Mouse (Mus musculus): ENCODE data around the gene Pth2r.

The Pth2r gene

GRCm38 (mm10) chr1:65281756-65282155 lies at the start of gene Pth2r:
TSS of gene Pth2r (plus strand) at chr1:65282056.
- DNase-seq (ENCODE audit: low spot score), result no peak

- no peak for DNase-seq (ENCODE audit: low spot score)
Measured at GRCm38 (mm10) chr1:65237712-65238111, 44.1 kb upstream of the Pth2r start.

GRCm38 (mm10) chr1:65245637-65246036 lies 36.2 kb upstream of the Pth2r start:
- no peak for DNase-seq (ENCODE audit: low spot score)

- DNase-seq (ENCODE audit: low spot score), result no peak
Measured at GRCm38 (mm10) chr1:65280461-65280860, 1.4 kb upstream of the Pth2r start.

GRCm38 (mm10) chr1:65282766-65283165 lies 910 bp downstream of the Pth2r start:
- peak; percentile 42 for DNase-seq (ENCODE audit: low spot score)

- no peak for DNase-seq (ENCODE audit: low spot score)
Measured at GRCm38 (mm10) chr1:65308476-65308875, 26.6 kb downstream of the Pth2r start.

- no peak for DNase-seq (ENCODE audit: low spot score)
Measured at GRCm38 (mm10) chr1:65311214-65311933, 29.5 kb downstream of the Pth2r start.

GRCm38 (mm10) chr1:65312118-65312517 lies 30.3 kb downstream of the Pth2r start:
- DNase-seq (ENCODE audit: low spot score), result peak; percentile 19

GRCm38 (mm10) chr1:65312896-65313295 lies 31.0 kb downstream of the Pth2r start:
- DNase-seq (ENCODE audit: low spot score), result no peak

GRCm38 (mm10) chr1:65314054-65315021 lies 32.5 kb downstream of the Pth2r start:
- DNase-seq (ENCODE audit: low spot score), result no peak

- no peak for DNase-seq (ENCODE audit: low spot score)
Measured at GRCm38 (mm10) chr1:65315022-65315407, 33.2 kb downstream of the Pth2r start.

GRCm38 (mm10) chr1:65334026-65334425 lies 52.2 kb downstream of the Pth2r start:
- DNase-seq (ENCODE audit: low spot score), result peak; percentile 62

GRCm38 (mm10) chr1:65337768-65338167 lies 55.9 kb downstream of the Pth2r start:
- DNase-seq (ENCODE audit: low spot score), result no peak

GRCm38 (mm10) chr1:65340240-65340639 lies 58.4 kb downstream of the Pth2r start:
- no peak for DNase-seq (ENCODE audit: low spot score)

- DNase-seq (ENCODE audit: low spot score), result no peak
Measured at GRCm38 (mm10) chr1:65352979-65353378, 71.1 kb downstream of the Pth2r start.

GRCm38 (mm10) chr1:65354153-65354552 lies 72.3 kb downstream of the Pth2r start:
- DNase-seq (ENCODE audit: low spot score), result no peak

GRCm38 (mm10) chr1:65388328-65388727 lies 106.5 kb downstream of the Pth2r start:
- peak; percentile 4 for DNase-seq (ENCODE audit: low spot score)

- DNase-seq (ENCODE audit: low spot score), result no peak
Measured at GRCm38 (mm10) chr1:65389621-65390020, 107.8 kb downstream of the Pth2r start.

- no peak for DNase-seq (ENCODE audit: low spot score)
Measured at GRCm38 (mm10) chr1:65407441-65407840, 125.6 kb downstream of the Pth2r start.

- DNase-seq (ENCODE audit: low spot score), result no peak
Measured at GRCm38 (mm10) chr1:65420909-65421308, 139.1 kb downstream of the Pth2r start.

GRCm38 (mm10) chr1:65422501-65423010 lies 140.7 kb downstream of the Pth2r start:
- no peak for DNase-seq (ENCODE audit: low spot score)
